Mouse (Mus musculus): ENCODE measurements around the gene Pold1.

GRCm38 (mm10) chr7:44572956-44573484 is 24.4 kb upstream of the Pold1 start:
- TF ChIP-seq CTCF (IDR thresholded peaks at IDR 0.05; ENCODE audit: low read depth, low read length) (no peak), POLR2A (IDR thresholded peaks at IDR 0.05; ENCODE audit: extremely low read depth, insufficient read depth, low read length) (no peak)
